In the genomic region with DNA sequence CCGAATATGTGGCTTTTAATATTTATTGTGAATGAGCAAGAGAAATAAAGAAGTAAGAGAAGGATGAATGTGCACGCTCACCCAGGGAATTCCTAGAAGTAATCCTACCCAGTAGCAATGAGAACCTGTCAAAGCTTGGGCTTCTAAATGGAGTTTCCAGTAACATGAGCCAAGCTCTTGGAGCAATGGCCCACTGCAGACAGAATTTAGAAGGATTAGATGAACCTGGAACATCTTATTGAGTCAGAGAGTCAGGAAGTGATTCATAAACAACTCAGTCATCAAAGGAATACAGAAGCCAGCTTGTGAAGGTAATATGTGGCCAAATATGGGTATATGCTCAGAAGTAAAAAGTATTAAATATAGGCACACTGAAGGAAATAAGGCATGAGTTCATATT, we compare ENCODE assay signal across 14 mouse cellular contexts.
"Had no signal": no experiment of that assay in that cellular context is flagged by ENCODE, and none has a peak within 500 bp of the region (broad histone marks: within the 10 kb centered on the region; RNA-seq: fewer than 3 reads in every experiment).

No protein-coding gene starts in this region.

- ATAC-seq: midbrain, embryonic 13.5 days; midbrain, embryonic 15.5 days had no signal

- H3K4me1 ChIP-seq: liver, embryonic 15.5 days; midbrain, embryonic 13.5 days; midbrain, embryonic 15.5 days; neural tube, embryonic 12.5 days; stomach, embryonic 15.5 days had no signal

- H3K27ac ChIP-seq: liver, embryonic 15.5 days; midbrain, embryonic 10.5 days; midbrain, embryonic 13.5 days; midbrain, embryonic 15.5 days; neural tube, embryonic 12.5 days; stomach, embryonic 15.5 days; stomach, postnatal 0 days had no signal

- H3K4me2 ChIP-seq: liver, embryonic 15.5 days; lung, embryonic 14.5 days; midbrain, embryonic 13.5 days; midbrain, embryonic 15.5 days; neural tube, embryonic 12.5 days; stomach, embryonic 15.5 days had no signal

- H3K36me3 ChIP-seq: liver, embryonic 15.5 days; midbrain, embryonic 10.5 days; midbrain, embryonic 13.5 days; midbrain, embryonic 15.5 days; neural tube, embryonic 12.5 days; stomach, embryonic 15.5 days had no signal

- H3K9me3 ChIP-seq: liver, embryonic 15.5 days; midbrain, embryonic 10.5 days; midbrain, embryonic 13.5 days; midbrain, embryonic 15.5 days; neural tube, embryonic 12.5 days; stomach, embryonic 15.5 days had no signal

- H3K9ac ChIP-seq: liver, embryonic 15.5 days; lung, embryonic 14.5 days; midbrain, embryonic 13.5 days; midbrain, embryonic 15.5 days; neural tube, embryonic 12.5 days; stomach, embryonic 15.5 days had no signal

- H3K4me3 ChIP-seq: liver, embryonic 15.5 days; midbrain, embryonic 10.5 days; midbrain, embryonic 13.5 days; midbrain, embryonic 15.5 days; myocyte; neural tube, embryonic 12.5 days; stomach, embryonic 15.5 days had no signal

- DNase-seq: lung, adult 18-20 months; lung, embryonic 14.5 days; lung, postnatal 10 days; lung, postnatal 4 days; right cerebral cortex, postnatal 14 days; thymus, postnatal 36 days had no signal

- H3K27me3 ChIP-seq: liver, embryonic 15.5 days; midbrain, embryonic 13.5 days; midbrain, embryonic 15.5 days; neural tube, embryonic 12.5 days; stomach, embryonic 15.5 days had no signal
